Mouse (Mus musculus): Measurements from ENCODE around the gene Hsf2bp.
A peak's percentile ranks its signal among the peaks of the same experiment; 100 is the strongest.

The Hsf2bp gene

DNA sequence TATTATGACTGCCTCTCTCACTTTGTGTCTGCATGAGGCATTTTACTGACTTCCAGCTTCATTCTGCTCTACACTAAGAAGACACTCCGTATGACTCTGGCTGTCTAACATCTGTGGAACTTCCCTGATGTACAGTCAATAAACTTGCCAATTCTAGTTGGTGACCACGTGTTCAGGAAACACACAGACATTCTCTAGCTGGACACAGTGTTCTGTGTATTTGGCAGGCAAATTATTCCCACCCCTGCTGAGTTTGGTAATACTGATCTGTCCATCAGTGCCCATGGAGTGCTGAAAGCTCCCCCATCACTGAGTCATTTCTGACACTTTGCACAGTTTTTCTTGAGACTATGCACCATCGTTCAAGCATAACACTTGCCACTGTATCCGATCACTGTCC lies 56.3 kb downstream of the Hsf2bp start:
- peak; percentile 63 for DNase-seq

DNA sequence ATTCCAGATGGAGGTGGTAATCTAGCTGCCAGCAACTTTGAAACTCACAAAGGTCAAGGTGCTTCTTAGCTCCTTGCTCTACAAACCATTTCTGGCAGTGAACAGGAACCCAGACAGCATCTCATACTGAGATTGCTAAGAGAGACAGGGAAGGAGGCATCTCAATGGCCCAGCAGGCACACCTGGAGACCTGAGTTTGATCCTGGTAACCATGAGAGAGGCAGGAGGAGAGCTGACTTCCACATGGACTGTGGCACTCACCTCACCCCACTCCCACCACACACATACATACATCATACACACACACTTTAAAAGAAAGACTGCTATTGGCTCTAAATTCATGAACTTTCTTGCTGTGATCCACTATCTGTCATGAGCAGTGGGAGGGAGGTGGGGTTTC lies 59.0 kb downstream of the Hsf2bp start:
- no peak for DNase-seq

DNA sequence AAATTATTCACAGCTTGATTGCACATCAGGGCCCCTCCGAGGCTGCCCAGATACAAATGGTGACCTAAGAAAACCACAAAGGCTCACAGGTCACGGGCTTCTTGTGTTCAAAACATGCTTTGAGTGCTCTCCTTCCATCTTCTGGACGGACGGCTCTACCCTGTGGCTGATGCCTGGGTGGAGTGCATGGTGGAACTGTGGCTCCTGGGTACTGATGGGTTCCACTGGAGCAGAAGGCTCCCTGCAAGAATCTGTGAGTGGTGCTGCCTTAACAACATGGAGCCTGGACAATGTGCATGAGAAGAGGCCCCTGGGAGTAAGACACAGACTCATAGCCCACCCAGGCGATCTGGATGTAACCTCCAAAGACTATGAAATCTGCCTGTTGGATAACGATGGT lies 59.6 kb downstream of the Hsf2bp start:
- DNase-seq, result no peak

DNA sequence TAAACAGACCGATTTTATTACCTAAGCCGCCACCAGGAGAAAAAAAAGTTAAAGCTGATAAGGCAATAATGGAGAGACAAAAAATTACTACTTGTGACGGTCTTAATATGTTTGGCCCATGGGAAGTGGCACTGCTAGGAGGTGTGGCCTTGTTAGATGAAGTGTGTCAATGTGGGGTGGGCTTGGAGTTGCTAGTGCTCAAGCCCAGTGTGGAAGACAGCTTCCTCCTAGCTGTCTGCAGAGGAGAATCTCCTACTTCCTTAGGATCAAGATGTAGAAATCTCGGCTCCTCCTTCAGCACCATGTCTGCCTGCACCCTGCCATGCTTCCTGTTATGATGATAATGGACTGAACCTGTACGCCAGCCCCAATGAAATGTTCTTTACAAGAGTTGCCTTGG lies 61.5 kb downstream of the Hsf2bp start:
- DNase-seq, result no peak

DNA sequence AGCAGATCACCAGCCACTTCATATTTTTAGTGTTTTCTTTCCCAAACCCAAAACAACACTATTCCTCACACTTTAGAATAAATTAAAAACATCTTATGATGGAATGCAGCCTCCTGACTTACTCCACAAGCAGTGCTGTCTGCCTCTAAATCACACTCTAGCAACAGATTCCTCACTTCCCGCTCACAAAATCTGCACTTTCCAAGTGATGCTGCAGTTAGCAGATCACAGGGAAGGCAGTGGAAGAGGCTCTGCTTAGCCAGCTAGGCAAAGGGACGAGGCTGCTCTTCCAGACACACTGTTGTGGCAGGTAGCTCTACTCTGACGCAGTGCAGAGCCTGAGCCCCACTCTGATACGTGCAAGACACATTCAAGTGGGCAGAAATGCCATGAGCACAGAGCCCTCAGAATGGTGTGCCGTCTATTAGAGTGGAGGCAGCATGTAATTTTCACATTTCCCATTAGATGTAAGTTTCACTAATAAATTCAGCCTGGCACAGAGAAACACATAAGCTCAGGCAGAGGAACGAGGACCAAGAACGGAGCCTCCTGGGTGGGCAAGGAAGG lies 62.4 kb downstream of the Hsf2bp start:
- no peak for DNase-seq

DNA sequence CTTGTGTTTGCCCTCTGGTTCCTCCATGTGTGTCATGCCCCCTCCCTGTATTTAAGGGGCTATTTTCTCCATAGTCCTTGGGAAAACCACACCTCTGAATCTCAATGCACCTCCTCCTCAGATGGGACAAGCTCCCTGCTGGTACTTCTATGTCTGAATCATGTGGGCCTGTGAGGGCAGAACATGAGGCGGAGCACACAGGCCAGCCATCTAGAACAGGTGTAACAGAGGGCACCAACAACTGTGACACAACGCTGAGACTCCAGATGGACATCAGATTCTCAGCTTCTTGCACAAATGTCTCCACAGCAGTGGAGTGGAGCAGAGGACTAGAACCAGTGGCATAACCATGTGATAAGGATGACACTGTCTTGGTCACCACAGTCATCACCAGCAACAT lies 65.3 kb downstream of the Hsf2bp start:
- DNase-seq, result no peak

DNA sequence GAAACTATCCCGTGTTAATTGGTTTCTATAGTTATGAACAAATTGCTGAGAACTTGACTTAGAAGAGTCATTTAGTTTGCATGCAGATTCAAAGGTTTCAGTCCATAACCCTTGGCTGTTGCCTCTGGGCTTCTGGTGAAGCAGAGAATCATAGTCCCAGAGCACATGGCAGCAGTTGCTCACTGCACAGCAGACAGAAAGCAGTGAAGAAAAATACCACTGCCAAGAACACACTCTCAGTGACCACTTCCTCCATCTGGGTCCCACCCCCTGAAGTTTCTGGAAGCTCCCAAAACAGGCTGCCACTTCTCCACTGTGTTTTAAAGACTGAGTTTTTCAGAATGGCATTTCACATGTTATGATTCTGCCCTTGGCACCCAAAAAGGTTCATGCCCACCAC lies 67.3 kb downstream of the Hsf2bp start:
- no peak for DNase-seq

DNA sequence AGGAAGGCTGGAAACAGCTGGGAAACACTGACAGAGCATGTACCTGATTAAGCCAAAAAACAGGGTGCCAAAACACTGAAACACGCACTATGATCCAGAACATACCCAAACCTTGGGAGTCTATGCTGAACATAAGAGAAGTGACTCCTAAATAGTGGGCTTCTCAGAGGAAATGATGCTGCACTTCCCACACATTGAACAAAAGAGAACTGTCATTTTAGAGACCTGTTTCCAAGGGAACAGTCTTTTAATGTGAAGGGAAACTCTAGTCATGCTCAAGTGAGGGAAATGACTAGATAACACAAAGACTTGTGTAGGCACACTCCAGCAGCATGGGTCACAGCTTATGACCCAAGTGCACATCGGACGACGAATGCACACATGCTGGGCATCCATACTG lies 68.8 kb downstream of the Hsf2bp start:
- no peak for DNase-seq

DNA sequence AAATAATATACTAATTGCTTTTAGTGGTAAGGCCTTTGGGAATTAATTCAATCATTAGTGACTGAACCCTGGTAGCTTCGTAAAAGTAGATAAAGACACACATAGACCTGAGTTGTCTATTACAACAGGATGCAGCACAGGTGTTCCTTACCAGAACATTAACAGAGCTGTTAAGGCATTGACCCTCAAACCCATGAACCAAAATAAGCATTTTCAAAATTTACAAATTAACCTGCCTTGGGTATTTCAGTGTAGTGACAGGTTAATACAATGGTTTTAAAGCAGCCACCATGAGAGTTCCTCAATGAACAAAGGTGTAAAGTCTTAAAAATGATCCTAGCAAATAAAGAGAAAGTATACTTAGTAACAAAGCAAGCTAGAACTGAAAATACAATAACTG lies 69.6 kb downstream of the Hsf2bp start:
- no peak for DNase-seq

DNA sequence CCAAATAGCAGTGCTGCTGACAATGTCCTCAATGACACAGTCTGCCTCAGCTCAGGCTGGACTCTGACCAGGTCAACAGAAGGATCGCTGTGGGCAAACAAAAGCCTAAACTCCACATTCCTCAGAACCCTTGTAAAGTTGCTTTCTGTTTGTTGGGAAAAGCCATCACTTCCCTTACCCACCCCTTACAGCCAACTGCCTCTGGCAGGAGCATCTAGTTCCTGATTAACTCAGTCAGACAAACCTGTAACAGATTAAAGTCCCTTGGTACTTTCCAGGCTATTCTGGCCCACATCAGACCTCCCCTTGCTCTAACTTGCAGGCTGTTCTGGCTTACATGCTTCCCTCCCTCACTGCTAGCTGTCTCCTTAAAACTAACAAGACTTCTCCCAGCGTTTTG lies 70.5 kb downstream of the Hsf2bp start:
- DNase-seq, result peak; percentile 45

DNA sequence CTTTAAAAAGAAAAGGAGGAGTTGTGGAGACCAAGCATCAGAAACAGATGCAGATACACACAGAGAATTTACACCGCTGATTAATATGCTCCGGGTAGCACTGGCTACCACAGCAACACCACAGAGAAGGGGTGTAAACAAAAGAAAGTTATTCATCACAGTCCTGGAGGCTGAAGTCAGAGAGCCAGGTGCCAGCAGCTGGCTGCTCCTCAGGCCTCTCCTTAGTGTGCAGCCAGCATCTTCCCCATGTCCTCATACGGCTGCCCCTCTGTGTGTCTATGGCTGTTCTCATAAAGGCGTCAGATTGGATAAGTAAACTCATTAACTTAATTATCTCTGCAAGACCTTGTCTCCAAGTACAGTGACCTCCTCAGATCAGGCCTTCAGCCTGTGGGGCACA lies 73.2 kb downstream of the Hsf2bp start:
- no peak for DNase-seq

DNA sequence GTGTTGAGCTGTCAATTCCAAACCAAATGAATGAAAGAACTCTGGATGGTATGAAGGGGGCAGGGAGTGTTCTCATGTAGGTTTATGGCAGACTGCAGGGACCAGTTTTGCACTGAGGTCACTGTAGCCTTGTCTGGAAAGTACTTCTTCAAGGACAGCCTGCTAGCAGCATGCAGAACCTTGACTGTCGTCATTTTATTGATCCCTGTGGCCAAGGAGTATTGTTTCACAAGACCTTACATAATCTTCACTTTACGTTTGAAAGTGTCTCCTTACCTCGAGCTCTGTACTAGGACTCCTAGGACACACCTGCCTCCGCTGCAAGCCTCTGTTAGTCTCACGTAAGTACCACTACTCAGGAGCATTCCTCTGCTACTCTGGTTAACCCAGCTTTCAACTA lies 73.9 kb downstream of the Hsf2bp start:
- no peak for DNase-seq

DNA sequence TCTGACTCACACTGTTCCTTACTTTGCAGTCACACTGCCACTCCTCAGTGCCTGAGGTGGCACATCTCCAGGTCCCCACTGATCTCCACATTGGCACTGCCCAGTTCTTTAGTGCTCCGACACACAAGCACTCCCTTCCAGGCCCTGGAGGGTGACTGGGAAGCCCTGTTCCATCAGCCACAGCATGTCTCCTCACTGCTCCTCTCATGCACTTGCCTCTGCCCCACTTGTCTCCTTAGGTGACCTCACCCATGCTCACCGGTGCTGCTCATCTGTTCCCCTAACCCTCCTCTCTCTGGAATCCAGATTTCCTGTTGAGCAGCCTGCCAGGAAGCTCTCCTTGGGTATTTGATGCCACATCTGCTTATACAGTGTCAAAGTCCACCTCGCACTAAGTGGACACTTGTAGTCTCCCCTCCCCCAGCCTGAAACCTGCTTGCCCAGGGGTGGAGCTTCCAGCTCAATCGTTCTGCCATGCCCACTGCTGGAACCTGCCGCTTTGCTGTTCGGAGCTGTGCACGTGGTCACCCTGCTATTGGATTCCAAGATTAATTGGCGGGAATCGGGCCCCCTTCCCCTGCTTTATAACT lies 81.5 kb downstream of the Hsf2bp start:
- DNase-seq, result no peak

DNA sequence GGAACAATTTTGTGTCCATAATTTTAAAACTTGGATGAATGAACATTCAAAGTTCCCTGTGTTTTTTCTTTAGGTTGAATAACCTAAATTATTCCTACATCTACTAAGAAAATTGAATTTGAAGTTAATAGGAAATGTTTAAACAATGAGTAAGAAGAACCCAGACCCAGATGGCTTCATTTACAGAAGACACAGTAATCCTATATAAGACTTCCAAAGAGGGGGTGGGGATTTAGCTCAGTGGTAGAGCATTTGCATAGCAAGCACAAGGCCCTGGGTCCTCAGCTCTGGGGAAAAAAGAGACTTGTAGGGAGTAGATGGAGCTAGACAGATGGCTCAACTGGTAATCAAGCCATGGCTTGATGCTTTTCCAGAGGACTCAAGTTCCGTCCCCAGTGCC lies 87.1 kb downstream of the Hsf2bp start:
- DNase-seq, result no peak

DNA sequence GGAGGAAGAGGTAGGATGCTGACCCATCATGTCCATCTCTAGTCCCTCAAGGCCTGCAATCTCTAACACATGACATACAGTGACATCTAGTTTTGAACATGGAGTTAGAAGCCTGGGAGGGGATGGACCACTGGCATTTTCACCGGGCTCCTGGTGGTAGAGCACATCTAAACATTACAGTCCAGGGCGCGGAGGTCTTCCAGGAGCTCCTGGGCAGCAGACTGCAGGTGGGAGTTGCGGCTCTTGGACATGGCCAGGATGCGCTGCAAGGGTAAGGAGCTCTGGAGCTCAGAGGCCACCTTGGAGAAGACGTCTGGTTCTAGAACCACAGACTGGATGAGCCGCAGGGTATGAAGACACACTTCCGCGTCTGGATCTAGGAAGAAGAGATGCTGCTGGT lies 89.7 kb downstream of the Hsf2bp start:
- DNase-seq, result no peak

DNA sequence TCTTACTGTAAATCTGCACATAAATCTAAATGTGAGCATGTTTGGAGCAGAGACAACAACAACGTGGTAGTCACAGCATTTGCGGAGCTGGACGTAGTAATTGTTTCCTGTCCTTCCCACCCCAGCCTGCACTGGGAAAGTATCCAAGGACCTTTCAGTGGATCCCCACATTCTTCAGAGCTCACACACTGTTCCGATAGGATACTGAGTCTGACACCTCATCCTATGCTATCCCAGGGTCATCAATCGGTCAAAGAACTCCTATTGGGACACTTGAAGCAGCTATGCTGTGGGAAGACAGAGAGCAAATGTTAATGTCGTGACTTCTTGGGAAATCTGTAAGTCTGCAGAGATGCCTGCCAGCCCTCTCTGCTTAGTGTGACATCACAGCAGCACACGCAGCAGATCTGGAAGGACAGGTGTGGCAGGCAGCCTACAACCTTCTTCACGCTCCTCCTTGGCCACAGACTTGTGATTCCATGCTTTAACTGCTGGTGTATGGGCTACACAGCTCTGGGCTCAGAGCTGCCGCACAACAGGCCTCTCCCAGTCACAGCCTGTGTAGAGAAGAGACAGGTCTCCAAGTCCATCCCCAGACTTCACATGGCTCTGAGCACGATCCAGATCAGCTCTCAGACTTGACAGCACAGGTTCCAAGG lies 92.1 kb downstream of the Hsf2bp start:
- DNase-seq, result peak; percentile 80

DNA sequence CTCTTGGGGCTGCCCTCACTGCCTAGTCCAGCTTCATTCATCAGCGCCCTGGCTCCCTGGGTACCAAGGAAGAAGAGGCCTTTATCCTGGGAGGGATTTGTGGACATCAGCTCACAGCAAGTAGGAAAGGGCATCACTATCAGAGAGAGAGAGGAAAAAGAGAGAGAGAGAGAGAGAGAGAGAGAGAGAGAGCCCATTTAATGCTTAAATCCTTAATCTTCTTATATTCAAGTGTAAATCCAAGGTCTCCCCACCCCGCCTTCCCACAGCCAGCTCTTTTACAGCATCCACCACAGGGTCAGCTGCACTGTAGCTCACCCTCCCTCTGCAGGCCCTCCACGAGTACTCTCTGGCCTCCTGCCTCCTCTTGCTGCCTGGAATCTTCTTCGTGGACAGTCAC lies 94.5 kb downstream of the Hsf2bp start:
- no peak for DNase-seq

DNA sequence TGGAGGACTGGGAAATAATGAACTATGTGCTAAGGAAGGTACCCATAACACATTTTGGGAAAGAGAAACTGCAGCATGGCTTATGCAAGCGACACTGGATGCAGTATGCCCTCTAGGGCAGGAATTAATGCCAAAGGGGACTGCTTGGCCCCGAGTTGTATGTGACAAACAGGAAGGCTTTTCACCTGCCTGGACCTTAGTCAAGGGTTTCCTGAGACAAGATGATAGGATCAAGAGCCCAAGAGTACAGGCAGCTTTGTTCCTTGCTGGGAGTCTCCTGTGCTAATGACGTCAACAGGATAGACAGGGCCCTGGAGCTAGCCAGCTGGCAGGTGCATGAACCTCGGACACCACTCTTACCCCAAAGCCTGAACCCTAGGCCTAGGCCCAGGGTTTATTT lies 95.5 kb downstream of the Hsf2bp start:
- no peak for DNase-seq

DNA sequence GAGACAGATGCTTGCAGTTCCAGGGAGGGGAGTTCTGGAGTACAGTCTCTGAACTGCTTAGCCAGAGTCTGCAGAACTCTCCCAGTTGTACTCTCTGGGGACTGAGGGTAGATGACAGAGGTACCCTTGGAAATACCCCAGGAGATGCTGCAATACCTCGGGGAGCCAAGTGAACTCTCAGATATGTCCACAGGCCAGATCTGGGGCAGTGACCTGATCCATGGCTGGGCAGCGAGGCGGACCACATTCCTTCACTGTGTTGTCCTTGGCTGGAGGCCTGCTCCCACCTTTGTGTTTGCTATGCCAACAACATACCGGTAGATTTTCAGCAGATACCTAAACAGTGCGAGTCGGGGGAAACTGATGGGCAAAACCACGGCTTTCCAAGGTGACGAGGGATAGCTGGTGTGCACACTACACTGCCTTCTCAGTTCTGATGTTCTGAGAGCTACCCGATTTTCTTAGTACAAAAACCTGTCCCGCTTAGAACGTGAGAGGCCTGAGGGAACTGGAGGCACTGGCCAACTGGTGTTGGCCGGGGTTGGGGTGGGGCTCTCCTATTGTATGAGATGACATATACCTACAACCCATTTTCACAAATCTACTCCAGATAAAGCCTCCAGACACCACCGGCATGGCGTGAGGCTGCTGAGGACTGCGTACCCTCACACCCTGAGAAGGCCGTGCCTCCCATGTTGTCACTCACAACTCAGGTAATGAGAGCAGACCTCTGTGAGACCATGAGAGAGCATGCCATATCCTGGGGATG lies 96.7 kb downstream of the Hsf2bp start:
- DNase-seq, result peak; percentile 55

DNA sequence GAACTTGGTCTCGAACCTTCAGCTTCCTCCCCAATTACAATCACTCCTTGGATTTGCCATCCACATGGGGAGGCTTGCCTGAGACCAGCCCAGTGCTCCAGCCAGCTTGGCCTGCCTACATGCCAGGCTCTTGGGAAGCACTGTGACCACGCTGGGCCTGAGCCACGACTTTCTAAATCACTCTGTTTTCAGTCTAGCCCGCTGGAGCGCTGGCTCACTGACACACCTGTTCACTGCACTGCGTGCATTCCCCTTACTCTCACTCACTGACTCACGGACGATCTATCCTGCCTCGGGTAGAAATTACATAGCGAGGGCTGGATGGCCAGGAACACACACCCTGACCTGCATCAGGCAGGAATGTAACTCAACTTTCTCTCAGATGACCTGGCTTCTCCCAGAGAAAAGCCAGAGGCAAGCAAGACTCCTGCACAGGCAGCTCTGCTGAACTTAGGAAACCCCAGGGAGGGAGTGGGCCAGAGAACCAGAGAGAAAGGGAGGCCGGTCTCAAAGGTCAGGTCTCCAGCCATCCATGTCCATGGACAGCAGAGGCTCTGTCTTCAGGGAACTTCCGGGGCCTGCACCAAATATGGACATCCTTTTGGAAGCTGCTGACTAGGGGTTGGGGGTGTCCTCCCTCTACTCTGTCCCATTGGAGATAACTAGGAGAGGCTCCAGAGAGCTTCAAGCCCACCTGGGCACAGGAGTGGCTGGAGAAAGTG lies 97.4 kb downstream of the Hsf2bp start:
- no peak for DNase-seq

DNA sequence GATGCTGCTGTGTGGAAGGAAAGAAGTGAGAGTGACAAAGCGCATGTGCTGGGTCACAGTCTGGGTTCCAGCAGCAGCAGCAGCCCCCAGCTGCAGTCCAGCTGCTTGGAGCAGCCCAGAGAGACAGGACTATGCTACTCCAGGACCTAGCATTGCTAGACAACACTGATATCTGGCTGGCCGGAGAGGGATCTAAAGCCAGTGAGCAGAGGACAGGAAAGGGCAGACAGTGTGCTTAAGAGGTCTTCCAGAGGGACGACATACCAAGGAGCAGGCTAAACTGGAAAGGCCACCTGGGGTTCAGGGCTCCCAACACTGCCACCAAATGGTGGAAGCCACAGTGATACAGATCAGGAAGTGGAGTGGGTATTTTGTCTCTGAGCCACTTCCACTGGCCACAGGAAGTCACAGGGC lies 99.0 kb downstream of the Hsf2bp start:
- DNase-seq, result peak; percentile 85

DNA sequence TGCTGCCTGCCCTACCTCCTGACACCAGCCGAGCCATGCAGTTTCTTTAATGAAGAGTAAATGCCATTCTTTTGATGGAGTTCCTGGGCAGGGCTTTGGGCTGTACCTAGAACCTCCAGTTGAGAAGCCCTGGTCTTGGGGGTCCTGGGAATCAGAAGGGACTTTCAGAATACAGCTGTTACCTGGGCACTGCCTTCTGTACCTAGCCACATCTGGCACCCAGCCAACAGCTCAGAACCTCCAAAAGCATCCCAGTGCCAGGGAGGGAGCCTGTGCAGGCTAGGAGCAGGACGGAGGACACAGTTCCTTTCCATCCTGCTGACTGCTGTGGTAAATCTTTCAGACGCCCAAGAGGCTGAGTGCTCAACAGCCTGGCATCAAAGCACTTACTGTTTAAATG lies 100.3 kb downstream of the Hsf2bp start:
- no peak for DNase-seq

DNA sequence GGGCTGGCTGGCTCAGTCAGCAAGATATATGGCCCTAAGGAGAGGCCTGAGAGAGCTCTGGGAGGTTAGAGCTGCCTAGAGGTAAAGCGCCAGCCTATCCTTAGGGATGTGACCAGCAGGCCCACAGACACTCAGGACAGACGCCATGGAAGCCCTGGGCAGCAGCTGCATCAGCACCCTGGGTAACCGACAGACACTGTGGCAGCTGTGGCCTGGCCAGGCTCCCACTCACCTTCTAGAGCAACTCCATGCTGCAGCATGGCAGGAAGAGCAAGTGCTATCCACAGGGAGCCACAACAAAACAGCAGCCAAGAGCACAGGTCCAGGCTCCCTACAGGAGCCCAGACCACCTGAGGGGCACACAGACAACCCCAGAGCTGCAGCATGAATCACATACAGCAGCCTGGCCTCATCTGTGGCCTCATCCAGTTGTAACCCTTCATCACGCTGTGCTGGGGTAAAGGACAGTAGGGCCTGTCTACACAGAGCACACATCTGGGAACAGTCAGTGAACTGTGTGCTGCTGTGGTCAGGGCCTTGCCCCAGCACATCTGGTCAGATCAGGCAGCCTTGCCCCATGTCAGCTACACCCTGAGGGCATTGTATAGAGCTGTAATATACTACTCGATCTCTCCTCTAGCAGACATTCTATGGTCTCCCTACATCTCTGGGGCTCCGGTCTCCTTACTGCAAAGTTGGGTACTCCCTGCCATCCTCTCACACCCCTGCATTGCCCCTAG lies 100.9 kb downstream of the Hsf2bp start:
- DNase-seq, result peak; percentile 2
